Mouse (Mus musculus) common myeloid progenitor, adult 5-6 weeks (primary cell): ENCODE data around the gene Olfr314. TPM values are rescaled to one million over a fixed set of nuclear protein-coding genes. Genes with fewer than 3 reads are reported as not detected.
"Not testable (repeated sequence)": the region's sequence is repeated elsewhere in the genome, so short reads cannot be mapped to it uniquely, and the experiment has no call there.

Experiments used
- ATAC-seq: replicated peaks from 2 replicates; pipeline ENCODE4 v1.8.0; 2016; ENCODE audit warnings: low read depth, mild to moderate bottlenecking, moderate TSS enrichment, inconsistent platforms; ENCODE audit not compliant: poor library complexity, severe bottlenecking
- total RNA-seq: library from RNA; stranded (forward); fragments of 200-1000, 187-1606 nt; gene quantifications from 2 replicates; pipeline ENCODE4 v1.2.3, GENCODE M21; 2017

Olfr314 gene
- total RNA-seq, 1 experiment from 2014 or later: not detected

GRCm38 (mm10) chr11:58828937-58829336 lies 46.2 kb downstream of the Olfr314 start, which contains the start of gene Olfr312:
Gene Olfr312, plus strand, starts transcription at chr11:58829237.
- ATAC-seq: not testable (repeated sequence)

- no peak for ATAC-seq
These were observed 47.0 kb downstream of the Olfr314 start for GRCm38 (mm10) chr11:58829764-58830163.

DNA sequence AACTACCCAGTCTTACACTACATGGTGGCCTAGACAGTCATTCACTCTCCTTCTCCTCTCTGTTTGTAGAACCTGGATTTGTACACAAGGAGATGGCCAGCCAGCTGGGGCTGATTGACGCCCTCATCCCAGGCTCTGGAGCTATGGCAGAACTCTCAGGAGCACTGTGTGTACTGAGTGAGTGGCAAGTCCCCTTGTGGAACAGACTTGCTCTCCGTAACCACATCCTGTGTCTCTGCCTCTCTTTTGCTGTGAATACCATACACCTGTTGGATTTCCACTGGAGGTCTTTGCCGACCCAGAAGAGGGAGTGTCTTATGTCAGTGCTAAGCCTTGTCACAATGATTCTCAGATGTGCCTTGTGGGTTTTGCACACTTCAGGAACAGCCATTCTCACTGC lies 49.8 kb downstream of the Olfr314 start:
- ATAC-seq: not testable (repeated sequence)

Other genes with a start within 250 kb of the Olfr314 start
- not detected in 2 replicates for gene Olfr330, start 248.1 kb upstream of the Olfr314 start, total RNA-seq
- gene Olfr329-ps, start 236.5 kb upstream of the Olfr314 start, total RNA-seq: not detected in 2 replicates
- not detected in 2 replicates for gene Olfr328, start 227.3 kb upstream of the Olfr314 start, total RNA-seq
- not detected in 2 replicates for gene Olfr224, start 212.4 kb upstream of the Olfr314 start, total RNA-seq
- gene Olfr325, start 205.2 kb upstream of the Olfr314 start, total RNA-seq: not detected in 2 replicates
- gene Olfr324, start 187.8 kb upstream of the Olfr314 start, total RNA-seq: not detected in 2 replicates
- gene 2210407C18Rik, start 166.9 kb upstream of the Olfr314 start, total RNA-seq: not detected in 2 replicates
- not detected in 2 replicates for gene Olfr323, start 152.5 kb upstream of the Olfr314 start, total RNA-seq
- 4.7 and 8.4 TPM in 2 replicates for gene Trim58, start 142.5 kb upstream of the Olfr314 start, total RNA-seq
- gene Olfr322, start 124.2 kb upstream of the Olfr314 start, total RNA-seq: 0.27 TPM in 1 of 2 replicates, not detected in the other
- gene Olfr320, start 101.9 kb upstream of the Olfr314 start, total RNA-seq: not detected in 2 replicates
- not detected in 2 replicates for gene Olfr319, start 83.8 kb upstream of the Olfr314 start, total RNA-seq
- not detected in 2 replicates for gene Olfr318, start 58.9 kb upstream of the Olfr314 start, total RNA-seq
- gene Olfr317, start 43.7 kb upstream of the Olfr314 start, total RNA-seq: not detected in 2 replicates
- not detected in 2 replicates for gene Olfr316, start 30.2 kb upstream of the Olfr314 start, total RNA-seq
- not detected in 2 replicates for gene Olfr315, start 9.8 kb upstream of the Olfr314 start, total RNA-seq
- gene Fam183b, start 19.0 kb downstream of the Olfr314 start, total RNA-seq: not detected in 2 replicates
- gene Olfr313, start 32.0 kb downstream of the Olfr314 start, total RNA-seq: not detected in 2 replicates
- not detected in 2 replicates for gene Olfr312, start 46.3 kb downstream of the Olfr314 start, total RNA-seq
- not detected in 2 replicates for gene Olfr311, start 56.3 kb downstream of the Olfr314 start, total RNA-seq
- 1.8 and 2.0 TPM in 2 replicates for gene Gm12258, start 64.2 kb downstream of the Olfr314 start, total RNA-seq
- 4.7 and 11.1 TPM in 2 replicates for gene 2810021J22Rik, start 84.3 kb downstream of the Olfr314 start, total RNA-seq
- 14.6 and 16.4 TPM in 2 replicates for gene Zfp39, start 121.3 kb downstream of the Olfr314 start, total RNA-seq
- gene Btnl10, start 135.0 kb downstream of the Olfr314 start, total RNA-seq: 3.8 and 5.9 TPM in 2 replicates
- gene Rnf187, start 156.0 kb downstream of the Olfr314 start, total RNA-seq: 88.5 and 107 TPM in 2 replicates
- 12.7 and 17.8 TPM in 2 replicates for gene Hist3h2ba, start 166.0 kb downstream of the Olfr314 start, total RNA-seq
- 215 and 229 TPM in 2 replicates for gene Hist3h2a, start 171.7 kb downstream of the Olfr314 start, total RNA-seq
- gene Trim17, start 171.7 kb downstream of the Olfr314 start, total RNA-seq: not detected in 2 replicates
- 14.8 and 16.9 TPM in 2 replicates for gene Trim11, start 195.1 kb downstream of the Olfr314 start, total RNA-seq